Mouse (Mus musculus): ENCODE data around the gene Arl16. TPM values are rescaled to one million over a fixed set of nuclear protein-coding genes. Genes with fewer than 3 reads are reported as not detected.
"Not testable (repeated sequence)": the region's sequence is repeated elsewhere in the genome, so short reads cannot be mapped to it uniquely, and the experiment has no call there.

The Arl16 gene
- 10 to 100 TPM; 13.7 to 17.0 TPM for total RNA-seq (2021)

DNA sequence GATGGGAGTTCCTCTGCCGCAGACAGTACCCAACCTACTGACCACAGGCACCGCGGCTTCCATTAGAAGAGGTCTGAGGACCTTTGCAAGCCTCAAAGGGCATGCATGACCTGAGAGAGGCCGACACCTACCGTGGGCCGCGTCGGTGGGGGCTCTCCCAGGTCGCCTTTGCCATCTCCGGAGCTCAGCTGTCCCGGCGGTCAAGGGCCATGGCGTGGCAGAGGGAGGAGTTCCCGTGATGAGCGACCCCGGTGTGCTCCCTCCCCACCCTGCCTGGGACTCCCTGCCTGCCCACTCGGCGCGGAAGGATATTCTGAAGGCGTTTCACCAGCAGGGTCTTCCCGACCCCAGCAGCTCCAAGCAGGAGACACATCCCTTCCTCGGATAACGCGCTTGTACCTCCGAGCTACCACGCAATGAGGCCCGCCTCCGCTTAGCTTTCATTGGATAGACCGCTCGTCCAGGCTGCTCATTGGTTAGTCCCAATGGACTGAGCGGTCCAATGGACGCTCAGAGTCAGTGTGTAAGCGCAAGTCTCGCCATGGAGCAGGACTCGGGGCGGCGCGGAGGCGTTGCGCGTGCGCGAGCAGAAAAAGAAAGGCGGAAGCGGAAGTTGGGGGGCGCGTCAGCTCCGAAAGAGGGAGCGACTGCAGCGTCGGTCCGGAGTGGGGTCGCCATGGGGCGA, at the start of gene Arl16:
Gene Arl16 (minus strand): TSS at position 557 of the 685 bp plus-strand sequence.
- peak; percentile 96 for DNase-seq

DNA sequence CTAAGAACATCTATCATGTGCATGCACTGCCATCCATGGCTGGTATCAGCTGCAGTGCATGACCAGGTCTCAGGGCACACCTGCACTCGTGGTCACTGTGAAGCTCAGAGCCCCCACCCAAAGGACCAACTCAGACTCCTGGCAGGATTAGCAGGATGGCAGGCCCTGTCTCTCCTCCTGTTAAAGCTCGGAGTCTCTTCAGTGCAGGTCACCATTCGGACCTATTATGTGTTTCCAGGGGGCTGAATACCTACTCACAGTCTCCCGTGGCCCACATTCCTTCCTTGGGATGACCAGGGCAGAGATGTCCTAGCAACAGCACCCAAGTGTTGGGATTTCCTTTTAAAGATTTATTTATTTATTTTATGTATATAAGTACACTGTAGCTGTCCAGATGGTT, 49.7 kb upstream of the Arl16 start:
- no peak for DNase-seq

DNA sequence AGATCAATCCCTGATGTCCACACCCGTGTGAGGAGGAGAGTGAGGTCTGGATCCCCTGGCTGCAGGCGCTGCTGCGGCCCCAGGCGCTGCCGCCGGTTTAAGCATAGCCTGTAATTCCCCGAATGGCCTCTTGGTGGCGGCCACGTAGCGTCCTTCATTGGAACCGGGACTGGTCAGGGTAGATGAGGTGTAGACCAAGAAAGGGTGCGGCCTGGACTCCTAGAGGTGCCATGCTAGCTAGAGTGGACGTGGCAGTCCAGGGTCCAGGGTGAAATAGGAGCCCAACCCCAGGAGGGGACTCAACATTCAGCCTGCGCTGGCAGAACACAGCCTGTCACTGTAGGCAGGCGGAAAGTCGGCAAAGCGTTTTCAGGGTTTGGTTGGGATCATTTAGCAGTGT, 48.2 kb upstream of the Arl16 start:
- DNase-seq = peak; percentile 95

DNA sequence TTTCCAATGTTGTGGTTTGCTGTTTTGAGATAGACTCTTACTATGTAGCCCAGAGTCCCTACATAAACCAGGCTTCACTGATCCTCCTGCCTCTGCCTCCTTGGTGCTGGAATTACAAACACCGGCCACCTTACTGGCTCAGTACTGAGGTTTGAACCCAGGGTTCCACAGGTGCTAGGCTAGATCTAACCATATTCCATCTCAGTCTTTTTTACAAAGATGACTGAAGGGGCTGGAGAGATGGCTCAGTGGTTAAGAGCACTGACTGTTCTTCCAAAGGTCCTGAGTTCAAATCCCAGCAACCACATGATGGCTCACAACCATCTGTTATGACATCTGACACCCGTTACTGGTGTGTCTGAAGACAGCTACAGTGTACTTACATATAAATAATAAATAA, 46.9 kb upstream of the Arl16 start:
- DNase-seq = not testable (repeated sequence)

DNA sequence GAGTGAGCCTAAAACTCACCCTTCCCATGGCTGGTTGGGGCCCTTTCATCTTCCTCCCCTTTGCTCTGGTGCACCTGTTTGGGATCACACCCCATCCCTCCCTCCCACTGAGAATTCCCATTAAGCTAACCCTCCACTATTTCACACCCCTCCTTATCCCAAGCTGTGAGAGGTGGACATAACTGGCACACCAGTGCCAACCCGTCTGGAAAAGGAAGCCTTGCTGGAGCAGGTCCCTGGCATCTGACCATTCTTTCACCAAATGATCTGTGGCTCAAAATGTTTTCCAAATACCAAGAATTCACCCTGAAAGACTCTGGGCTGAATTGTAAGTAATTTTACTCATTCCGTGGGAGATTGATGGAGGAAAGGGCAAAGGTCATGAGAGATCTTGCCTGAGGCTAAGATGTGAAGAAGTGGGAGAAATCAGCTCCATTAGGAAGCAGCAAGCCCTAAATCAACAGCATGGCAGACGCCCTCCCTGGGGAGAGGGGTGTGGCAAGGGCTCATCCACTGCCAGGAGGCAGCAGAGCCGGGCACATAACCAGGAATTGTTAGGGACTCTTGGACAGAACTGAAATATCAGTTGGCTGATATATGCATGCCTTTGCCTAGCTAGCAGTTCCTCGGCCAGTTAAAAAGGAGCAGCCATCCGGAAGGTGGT, 45.5 kb upstream of the Arl16 start:
- DNase-seq = no peak

DNA sequence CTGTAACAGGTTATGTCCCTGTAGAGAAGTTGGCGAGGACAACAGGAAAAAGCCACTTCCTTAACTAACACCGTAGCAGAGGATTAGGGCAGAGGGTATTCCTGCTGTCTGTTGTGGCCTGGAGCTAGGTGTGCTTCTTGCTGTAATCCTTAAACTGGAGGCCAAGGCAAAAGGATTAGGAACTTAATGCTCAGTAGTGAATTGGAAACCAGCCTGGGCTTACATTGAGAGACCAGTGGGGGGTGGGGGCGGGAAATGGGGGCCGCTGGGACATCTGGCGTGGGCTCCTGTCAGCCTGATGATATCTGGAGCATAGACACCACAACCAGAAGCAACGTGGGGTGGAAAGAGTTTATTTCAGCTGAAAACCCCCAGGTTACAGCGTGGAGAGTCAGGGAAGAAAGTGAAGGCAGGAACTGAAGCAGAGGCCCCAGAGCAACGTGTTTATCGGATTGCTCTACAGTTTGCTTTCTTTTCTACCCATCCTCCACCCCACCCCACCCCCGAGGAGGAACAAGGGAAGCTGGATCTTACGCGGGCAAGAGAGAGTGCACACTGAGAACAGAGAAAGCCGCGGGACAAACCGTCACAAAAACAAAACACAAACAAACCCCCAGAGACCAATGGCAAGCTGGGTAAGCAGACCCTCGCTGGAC, 43.1 kb upstream of the Arl16 start:
- no peak for DNase-seq

DNA sequence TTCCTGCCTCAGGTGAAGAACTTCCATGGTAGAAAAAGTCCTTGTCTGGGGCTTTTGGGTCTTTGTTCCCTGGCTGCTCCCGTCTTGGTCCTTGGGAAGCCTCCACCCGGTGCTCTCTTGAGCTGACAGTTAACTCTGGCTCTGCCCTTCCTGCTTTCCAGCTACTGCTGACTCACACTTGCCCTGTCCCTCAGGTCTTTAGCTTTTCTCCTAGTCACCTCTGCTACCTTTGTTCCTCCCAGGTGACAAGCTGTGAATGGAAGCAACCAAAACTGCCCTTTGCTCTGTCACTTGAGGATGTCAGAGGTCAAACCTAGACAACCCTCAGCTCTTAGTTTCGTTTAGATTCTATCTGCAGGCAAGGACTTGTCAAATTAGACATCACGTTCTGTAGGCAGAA, 42.5 kb upstream of the Arl16 start:
- DNase-seq = no peak

DNA sequence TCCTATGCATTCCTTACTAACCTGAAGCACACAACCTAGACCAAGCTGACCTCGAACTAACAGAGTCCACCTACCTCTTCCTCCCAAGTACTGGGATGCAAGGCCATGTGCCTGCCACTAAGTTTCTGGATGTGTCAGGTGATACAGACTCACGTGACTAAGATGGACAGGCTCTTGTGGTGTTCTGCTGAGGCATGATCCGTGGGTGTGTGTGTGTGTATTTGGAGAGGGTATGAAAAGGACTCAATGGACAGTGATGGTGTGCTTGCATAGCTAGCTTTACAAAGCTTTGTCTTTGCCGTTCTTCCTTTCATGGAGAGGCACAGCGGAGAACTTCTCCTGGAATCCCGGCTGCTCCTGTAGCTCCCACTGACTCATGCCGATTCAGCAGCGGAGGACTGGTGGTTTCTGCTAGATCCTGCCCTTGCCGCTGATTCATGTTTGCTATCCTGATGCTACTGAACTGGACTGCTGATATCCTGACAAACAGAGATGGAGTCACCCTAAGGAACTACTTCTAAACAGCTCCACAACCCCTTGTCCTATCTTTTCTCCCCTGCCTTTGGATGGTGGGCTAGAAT, 41.0 kb upstream of the Arl16 start:
- no peak for DNase-seq

DNA sequence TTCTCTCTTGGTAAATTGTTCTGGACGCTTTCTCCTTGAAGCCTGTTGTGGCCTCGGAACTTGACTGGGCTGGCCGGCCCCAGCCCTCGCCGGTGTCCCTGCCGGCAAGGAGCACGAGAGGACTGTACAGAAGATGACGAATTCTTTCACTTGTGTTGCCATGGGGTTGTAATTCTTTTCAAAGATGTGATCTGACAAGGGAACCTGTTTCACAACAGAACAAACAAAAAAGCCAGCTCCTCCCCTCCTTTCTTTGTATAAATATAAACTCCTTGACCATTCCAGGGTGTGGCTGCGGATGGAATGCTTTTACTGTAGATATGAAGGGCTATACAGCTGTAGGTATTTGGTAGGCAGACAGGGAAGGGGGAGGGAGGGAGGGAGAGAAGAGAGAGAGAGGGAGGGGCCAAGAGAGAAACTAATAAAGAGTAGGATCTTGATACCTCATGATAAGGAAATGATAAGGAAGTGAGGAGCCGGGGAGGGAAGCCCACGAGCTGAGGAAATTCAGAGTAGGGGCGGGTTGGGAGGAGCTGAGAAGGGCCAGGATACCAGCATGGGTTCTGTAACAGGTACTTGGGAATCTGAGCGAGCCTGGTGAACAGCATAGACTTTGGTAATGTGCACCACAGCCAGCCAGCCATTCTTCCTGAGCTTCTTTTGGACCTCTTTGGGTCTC, 40.3 kb upstream of the Arl16 start:
- DNase-seq = no peak

DNA sequence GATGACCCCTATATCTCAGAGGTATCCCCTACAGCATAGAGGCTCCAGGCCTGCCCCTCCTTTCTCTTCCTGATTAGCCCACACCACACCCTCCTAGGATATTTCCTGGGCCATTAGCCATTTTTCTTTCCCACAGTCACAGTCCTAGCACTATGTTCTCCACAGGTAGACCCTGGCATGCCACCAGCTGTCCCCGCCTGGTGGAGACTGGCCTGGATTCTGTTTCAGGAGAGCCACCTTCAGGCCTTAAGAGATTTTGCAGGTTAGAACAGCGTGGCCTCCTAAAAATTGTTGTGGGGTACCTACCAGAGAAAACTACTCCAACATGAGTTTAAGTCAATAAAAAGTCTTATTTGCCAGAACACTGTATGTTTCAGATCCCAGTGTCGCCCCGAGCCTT, 39.5 kb upstream of the Arl16 start:
- no peak for DNase-seq

DNA sequence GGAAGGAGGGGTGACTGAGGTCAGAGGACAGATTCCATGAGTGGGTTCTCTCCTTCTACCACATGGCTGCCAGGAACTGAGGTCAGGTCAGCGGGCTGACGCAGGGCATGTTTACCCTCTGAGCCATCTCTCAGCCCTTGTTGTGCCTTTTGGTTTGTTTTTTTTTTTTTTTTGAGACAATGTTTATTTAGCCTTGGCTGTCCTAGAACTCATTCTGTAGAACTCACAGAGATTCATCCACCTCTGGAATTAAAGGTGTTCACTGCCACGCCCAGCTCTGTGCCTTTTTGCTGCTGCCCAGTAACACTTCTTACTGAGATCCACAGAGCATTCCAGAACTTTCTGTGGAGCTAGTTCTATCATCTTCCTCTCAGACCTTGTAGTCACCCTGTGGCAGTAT, 38.3 kb upstream of the Arl16 start:
- DNase-seq = no peak

DNA sequence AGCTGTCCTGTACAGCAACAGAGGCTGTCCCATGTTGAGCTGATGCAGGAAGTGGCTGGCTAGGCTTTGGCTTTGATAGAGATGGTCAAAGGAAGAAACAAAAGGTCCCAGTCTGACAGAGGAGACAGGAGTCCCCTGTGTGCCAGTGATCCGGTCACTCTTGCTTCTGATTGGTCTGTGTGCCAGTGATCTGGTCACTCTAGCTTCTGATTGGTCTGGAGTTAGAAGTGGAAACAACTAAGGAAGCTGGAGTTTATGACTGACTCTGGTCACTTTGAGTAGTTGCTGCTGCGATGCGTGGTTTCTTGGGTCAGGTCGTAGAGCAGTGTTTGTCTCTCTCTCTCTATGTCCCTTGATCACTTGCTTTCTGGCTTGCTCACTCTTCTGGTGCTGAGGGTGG, 34.3 kb upstream of the Arl16 start:
- DNase-seq = no peak

DNA sequence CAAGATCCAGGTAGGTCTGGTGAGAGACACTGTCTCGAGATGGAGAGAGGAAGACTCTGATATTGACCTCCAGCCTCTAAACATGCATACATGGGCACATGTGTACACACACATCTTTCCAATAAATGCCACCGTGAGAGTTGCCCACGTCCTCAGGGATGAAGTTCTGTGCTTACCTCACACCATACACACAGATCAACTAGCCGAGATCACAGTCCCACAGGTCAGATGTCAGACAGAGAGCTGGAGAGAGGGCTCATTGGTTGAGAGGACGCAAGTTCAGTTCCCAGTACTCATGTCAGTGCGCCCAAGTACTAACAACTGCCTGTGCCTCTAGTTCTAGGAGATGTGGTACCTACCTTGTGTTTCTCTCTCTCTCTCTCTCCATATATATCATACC, 33.6 kb upstream of the Arl16 start:
- DNase-seq = no peak

DNA sequence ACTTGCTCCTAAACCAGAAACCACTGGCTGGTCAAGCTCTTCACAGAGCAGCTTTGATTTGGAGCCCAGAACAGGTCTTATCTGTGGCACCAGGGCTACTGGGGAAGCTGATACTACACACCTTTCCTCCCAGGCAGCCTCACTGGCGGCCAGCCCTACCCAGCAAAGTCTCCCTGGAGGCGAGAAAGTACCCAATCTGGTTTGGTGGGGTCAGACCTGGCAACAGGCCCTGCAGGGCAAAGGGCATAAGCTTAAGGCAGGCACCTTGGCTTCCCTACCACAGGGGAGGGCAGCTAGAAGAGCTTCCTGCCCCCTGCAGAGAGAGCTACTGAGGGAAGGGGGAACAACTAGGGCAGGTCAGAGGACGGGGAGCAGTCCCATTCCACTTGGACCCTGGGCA, 33.0 kb upstream of the Arl16 start:
- no peak for DNase-seq

DNA sequence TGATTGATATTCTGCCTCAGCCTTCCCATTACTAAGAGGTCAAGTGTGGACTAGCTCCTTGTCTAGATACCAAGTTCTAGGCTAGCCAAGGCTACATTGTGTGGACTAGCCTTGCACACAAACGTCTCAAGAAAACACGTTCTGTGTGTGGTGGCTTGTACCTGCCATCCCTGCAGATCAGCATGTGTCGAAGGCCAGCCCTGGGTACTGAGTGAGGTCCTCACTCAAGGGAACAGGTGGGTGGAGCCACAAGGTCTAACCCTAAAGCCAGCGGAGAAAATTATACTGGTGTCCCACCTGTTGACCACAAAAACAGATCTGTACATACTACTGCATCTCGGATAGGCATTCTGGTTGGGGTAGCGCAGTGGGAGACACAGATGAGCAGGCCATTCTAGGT, 32.5 kb upstream of the Arl16 start:
- no peak for DNase-seq

DNA sequence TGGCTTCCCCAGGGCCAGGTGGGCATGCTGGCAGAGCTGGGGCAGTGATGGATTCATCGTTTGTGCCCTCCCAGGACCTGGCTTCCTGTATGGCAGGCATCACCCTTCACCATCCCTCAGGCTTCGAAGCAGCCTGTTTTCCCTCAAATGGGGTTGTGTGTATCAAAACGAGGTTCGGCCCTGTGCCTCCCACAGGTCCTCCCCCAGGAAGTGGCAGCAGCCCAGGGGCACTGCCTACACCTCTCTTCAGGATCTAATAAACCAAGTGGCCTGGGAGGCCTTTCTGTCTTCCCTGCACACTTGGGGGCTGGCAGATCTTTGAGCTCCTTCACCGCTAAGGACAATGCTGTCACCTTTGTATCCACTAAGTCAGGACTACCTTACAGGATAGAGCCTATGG, 31.5 kb upstream of the Arl16 start:
- DNase-seq = no peak

DNA sequence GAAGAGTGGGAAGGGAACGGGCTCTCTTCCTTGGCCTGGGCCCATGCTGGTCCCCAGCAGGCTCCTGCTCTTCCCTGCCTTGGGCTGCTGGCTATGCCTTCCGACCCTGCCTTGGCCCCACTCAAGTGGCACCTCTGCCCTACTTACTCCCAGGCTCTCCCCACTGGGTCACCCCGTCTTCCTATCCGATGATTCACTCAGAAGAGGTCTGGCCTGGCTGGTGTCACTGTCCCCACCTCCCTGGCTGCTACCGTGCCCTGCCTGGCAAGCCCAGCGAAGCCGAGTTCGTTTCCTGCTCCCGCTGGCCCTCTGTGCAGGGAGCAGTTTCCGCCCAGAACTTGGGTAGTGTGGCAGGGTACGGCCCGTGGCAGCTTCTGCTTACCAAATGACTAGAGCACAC, 30.8 kb upstream of the Arl16 start:
- DNase-seq = no peak

DNA sequence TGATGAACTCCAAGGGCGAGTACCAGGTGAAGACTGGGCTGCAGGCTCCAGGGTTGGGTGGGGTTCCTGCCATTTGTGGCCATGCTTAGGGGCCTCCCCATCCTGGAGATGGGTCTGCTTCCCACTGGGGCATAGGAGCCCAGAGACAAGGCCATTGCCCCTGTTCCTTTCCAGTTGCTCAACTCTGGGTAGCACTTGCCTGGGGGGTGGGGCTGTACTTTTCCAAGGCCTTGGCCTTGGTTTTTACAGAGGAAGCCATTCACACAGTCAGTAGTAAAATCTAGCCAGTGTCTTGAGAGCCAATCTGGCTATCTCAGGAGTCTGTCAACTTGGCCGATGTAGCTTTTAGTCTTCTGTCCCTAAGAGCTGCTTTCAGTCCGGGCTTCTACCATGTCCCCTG, 30.0 kb upstream of the Arl16 start:
- no peak for DNase-seq

DNA sequence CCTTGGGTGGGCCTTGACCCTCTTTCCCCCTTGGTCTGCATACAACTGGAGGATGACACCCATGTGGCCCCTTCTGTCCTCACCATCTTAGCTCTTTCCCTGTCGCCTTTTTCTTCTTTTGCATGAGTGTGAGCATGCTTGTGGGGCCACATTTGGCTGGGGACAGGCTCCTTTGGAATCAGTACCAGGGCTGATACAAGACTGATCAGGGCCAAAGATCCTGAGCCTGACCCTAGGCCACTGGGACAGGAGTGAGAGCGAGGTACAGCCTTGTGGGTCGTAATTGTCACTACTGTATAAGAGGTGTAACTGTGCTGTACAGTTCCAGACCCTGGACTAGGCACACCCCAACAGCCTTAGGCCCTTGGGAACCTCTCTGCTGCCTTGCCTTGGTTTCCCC, 26.5 kb upstream of the Arl16 start:
- no peak for DNase-seq

DNA sequence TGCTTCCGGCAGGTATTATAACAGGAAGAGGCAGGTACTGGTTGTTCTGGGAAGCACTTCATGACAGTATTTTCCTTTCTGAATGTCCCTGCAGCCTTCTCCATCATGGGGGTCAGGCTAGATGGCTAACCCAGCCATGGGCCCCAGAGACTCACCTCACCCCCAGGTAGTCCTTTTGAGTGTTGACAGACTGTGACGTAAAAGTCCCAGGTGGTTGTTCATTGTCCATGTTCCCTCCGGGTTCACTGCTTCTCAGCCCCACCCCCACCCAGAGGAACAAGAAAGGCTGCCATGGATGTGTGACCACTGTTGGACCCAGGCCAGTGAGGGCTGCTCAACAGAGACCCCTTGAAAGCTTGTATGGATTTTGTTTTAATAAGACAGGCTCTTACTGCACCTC, 25.9 kb upstream of the Arl16 start:
- no peak for DNase-seq

DNA sequence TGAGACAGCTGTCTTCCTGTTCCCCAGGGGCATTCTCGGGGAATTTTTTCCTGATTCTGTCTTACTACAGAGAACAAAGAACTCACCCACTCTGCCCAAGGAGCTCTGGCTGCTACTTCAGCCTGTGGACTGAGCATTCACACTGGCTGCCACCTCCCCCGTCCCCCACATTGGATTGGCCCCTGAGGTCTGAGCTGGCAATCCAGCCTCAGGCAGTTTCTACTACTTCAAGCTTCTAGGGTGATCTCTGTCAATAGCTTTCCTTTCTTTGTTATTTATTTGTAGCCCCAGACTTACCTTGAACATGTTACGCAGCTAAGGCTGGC, 25.4 kb upstream of the Arl16 start:
- DNase-seq = no peak

DNA sequence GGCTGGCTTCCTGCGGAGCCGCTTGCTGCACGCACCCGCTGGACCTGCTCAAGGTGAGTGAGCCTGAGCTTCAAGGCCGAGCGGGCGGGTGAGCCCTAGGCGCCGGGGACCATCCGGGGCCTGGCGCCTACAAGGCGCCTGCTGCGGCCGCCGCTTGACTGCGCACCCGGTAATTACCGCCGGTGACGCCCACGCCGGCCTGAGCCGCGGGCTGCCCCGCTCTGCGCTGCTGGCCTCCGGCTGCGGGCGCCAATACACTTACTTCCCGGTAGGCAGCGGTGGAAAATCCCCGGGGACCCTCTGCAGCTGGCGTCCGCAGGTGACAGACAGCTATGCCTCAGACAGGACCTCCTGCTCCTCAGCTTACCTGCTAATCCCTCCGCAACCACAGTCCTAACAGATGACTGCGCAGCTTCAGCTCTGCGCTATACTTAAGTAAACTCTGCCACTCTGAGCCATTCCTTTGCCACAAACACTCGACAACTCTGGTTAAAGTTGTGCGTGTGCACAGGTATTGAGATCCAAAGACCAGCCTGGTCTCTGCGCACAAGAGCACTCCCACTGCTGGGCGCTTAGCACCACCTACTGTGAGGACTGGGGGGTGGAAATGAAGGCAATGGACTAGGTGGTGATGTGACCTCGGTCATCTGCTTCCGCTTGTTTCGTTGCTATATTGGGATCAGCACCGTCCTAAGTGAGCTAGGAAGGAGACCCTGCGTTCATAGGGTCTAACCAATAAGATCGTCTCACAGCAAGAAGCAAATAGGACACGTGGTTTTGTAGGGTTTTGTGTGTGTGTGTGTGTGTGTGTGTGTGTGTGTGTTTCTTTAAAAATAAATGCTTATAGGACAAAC, 24.8 kb upstream of the Arl16 start:
- DNase-seq = peak; percentile 52

All from heart, postnatal 4 days (tissue).